Mouse (Mus musculus): ENCODE measurements around the gene Apc2. TPM values are rescaled to one million over a fixed set of nuclear protein-coding genes. Genes with fewer than 3 reads are reported as not detected.
"Not testable (repeated sequence)": the region's sequence is repeated elsewhere in the genome, so short reads cannot be mapped to it uniquely, and the experiment has no call there.

The Apc2 gene
- polyA plus RNA-seq, 1 experiment: 54.9 TPM

DNA sequence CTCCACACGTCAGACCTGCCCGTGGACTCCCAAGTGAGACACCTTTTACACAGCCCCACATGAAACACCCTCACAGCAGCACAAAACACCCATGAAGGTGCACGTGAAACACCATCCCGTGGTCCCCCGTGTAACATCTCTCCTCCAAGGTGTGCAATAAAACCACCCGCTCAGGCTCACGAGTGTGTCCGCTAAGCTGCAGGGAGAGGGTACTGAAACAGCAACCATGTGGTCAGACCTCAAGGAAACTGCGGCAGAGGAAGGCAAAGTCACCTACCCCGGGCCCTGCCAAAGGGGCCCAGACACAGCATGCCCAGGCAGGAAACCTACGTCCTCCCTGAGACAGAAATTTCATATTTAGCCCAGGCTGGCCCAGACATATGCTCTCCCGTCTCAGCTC is 40.5 kb downstream of the Apc2 start:
- no peaks in the 10 kb centered on the region for H3K4me1 ChIP-seq (ENCODE audit: control insufficient read depth, insufficient read depth, low read length)
- TF ChIP-seq CTCF (IDR thresholded peaks at IDR 0.05; ENCODE audit: extremely low read depth, insufficient read depth, low read length) (no peak), POLR2A (IDR thresholded peaks at IDR 0.05; ENCODE audit: extremely low read depth, insufficient read depth, low read length) (no peak)
- H3K4me3 ChIP-seq (ENCODE audit: insufficient read depth, low read length): no peak overlapping the region
- H3K27ac ChIP-seq (ENCODE audit: insufficient read depth, low read length): no peak overlapping the region

DNA sequence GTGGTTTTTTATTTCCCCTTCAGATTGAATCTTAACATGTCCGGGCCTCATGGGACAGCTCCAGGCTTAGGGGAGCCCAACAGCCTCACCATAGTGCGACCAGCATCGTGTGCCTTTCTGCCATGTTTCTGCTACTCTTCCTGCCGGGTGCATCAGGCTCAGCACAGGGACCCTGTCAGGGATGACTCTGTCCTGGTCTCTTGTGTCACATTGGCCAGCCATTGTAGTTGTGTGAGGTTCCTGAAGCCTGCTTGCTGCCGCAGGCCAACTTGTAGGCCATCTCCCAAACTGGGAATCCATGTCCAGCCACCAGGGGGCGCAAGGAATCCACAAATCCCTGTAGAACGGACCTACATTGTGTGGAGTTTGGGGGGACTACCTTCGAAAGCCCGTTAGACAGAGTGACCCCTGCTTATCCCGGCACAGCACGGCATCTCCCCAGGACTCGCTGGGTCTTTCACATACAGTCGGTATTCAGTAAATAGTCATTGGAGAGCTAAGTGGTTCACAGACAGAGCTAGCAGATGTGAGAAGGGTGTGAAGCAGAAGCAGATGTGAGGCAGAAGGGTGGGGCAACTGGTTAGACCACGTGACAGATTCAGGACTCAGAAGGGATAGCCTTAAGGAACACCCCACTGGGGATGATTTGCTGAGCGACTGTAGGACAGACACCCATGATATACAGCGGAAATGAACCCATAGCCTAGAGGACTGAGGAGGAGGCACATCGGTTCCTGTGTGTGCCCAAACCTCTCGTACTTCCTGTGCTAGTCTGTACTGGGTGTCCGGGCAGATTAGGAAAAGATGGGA is 44.4 kb downstream of the Apc2 start:
- H3K4me3 ChIP-seq (ENCODE audit: insufficient read depth, low read length): no peak overlapping the region
- H3K4me1 ChIP-seq (ENCODE audit: control insufficient read depth, insufficient read depth, low read length): peaks cover 2% of the 10 kb centered on the region; the same call in 1 of the 2 replicates
- no peak overlapping the region for H3K27ac ChIP-seq (ENCODE audit: insufficient read depth, low read length)
- TF ChIP-seq POLR2A (IDR thresholded peaks at IDR 0.05; ENCODE audit: extremely low read depth, insufficient read depth, low read length) (no peak), CTCF (IDR thresholded peaks at IDR 0.05; ENCODE audit: extremely low read depth, insufficient read depth, low read length) (peak; percentile 90)

DNA sequence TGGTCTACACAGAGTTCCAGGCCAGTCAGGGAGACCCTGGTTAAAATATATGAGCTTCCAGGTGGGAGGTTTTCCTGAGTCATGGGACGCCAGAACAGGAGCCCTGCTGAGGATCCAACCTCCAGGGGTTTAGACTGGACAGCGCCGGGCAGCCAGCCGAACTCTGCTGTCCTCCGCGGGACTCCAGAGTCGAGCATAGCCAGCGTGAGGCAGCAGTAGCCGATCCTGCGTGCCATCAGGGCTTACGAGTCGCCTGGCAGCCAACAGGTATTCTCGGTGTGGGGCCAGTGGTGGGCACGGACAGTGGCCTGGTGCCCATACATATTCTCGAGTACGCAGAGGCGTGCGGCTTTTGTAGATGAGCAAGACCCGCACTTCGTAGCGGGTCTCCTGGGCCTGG is 45.2 kb downstream of the Apc2 start:
- Histone ChIP-seq H3K4me3 (ENCODE audit: insufficient read depth, low read length) (no peak overlapping the region), H3K27ac (ENCODE audit: insufficient read depth, low read length) (no peak overlapping the region), H3K4me1 (ENCODE audit: control insufficient read depth, insufficient read depth, low read length) (peaks cover 2% of the 10 kb centered on the region; the same call in 1 of the 2 replicates)
- no peak for TF ChIP-seq CTCF (IDR thresholded peaks at IDR 0.05; ENCODE audit: extremely low read depth, insufficient read depth, low read length)
- TF ChIP-seq POLR2A (IDR thresholded peaks at IDR 0.05; ENCODE audit: extremely low read depth, insufficient read depth, low read length): no peak

GRCm38 (mm10) chr10:80341491-80342304 is 45.9 kb downstream of the Apc2 start:
- Histone ChIP-seq H3K4me3 (ENCODE audit: insufficient read depth, low read length) (no peak overlapping the region), H3K4me1 (ENCODE audit: control insufficient read depth, insufficient read depth, low read length) (peaks cover 2% of the 10 kb centered on the region; the same call in 1 of the 2 replicates), H3K27ac (ENCODE audit: insufficient read depth, low read length) (no peak overlapping the region)
- TF ChIP-seq POLR2A (IDR thresholded peaks at IDR 0.05; ENCODE audit: extremely low read depth, insufficient read depth, low read length): no peak
- no peak for TF ChIP-seq CTCF (IDR thresholded peaks at IDR 0.05; ENCODE audit: extremely low read depth, insufficient read depth, low read length)

- H3K27ac ChIP-seq (ENCODE audit: insufficient read depth, low read length): no peak overlapping the region
- no peak for TF ChIP-seq POLR2A (IDR thresholded peaks at IDR 0.05; ENCODE audit: extremely low read depth, insufficient read depth, low read length)
- no peak for TF ChIP-seq CTCF (IDR thresholded peaks at IDR 0.05; ENCODE audit: extremely low read depth, insufficient read depth, low read length)
- H3K4me3 ChIP-seq (ENCODE audit: insufficient read depth, low read length): no peak overlapping the region
- peaks cover 2% of the 10 kb centered on the region; the same call in 1 of the 2 replicates for H3K4me1 ChIP-seq (ENCODE audit: control insufficient read depth, insufficient read depth, low read length)
These were observed 46.5 kb downstream of the Apc2 start for GRCm38 (mm10) chr10:80342305-80342748.

DNA sequence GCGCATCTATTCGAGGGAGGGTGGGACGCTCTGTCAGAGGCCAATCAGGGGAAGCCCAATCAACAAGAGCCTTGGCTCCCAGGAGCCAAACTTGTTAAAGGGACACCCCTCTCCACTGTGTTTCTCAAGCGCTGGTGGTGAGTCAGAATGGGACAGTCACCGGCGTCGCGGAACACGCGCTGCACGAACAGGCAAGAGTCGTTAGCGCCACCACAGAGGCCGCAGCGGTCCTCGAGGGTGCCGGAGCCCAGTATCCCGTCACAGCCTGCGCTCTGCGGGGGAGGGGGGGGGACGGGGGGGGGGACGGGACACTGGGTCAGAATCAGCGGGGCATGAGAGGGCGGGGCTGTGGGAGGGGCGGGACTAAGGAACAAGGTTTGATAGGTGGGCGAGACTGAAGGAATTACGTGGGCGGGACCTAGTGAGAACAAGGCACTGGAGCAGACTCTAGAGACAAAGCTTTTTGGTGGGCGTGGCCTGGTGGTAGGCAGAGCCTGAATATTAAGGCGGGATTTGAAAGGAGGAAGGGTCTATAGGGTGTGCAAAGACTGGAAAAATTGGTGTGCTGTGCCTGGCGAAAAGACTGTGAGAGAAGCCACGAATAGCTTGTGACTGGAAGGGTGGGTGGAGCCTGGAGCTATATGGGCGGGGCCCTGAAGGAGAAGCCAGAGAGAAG is 47.1 kb downstream of the Apc2 start:
- TF ChIP-seq CTCF (IDR thresholded peaks at IDR 0.05; ENCODE audit: extremely low read depth, insufficient read depth, low read length): no peak
- Histone ChIP-seq H3K4me3 (ENCODE audit: insufficient read depth, low read length) (no peak overlapping the region), H3K4me1 (ENCODE audit: control insufficient read depth, insufficient read depth, low read length) (peaks cover 2% of the 10 kb centered on the region; the same call in 1 of the 2 replicates)

DNA sequence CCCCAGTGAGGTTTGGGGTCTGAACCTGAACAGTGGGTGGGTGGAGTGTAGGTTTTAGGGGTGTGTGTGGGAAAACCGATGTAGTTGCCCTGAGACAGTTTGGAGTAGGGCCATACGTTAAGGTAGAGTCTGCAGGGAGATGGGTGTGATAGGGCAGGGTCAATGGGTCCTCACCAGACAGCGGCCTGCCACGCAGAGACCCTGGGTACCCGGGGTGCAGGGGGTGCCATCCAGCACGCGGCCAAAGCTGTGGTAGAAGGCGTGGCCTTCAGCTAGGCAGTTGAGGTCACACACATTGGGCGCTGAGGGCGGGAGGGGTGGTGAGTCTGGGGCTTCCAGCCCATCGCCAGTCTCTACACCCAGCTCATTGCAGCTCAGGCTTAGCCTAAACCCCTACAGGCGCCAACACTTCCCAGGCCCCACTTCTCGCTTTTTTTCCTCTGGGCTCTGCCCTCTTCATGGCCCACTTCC is 47.7 kb downstream of the Apc2 start:
- no peak for TF ChIP-seq CTCF (IDR thresholded peaks at IDR 0.05; ENCODE audit: extremely low read depth, insufficient read depth, low read length)
- no peak for TF ChIP-seq POLR2A (IDR thresholded peaks at IDR 0.05; ENCODE audit: extremely low read depth, insufficient read depth, low read length)
- Histone ChIP-seq H3K4me1 (ENCODE audit: control insufficient read depth, insufficient read depth, low read length) (peaks cover 2% of the 10 kb centered on the region; the same call in 1 of the 2 replicates), H3K4me3 (ENCODE audit: insufficient read depth, low read length) (no peak overlapping the region), H3K27ac (ENCODE audit: insufficient read depth, low read length) (no peak overlapping the region)

More for the DNA sequence above, 47.1 kb downstream of the Apc2 start:
- H3K27ac ChIP-seq (ENCODE audit: insufficient read depth, low read length): no peak overlapping the region

DNA sequence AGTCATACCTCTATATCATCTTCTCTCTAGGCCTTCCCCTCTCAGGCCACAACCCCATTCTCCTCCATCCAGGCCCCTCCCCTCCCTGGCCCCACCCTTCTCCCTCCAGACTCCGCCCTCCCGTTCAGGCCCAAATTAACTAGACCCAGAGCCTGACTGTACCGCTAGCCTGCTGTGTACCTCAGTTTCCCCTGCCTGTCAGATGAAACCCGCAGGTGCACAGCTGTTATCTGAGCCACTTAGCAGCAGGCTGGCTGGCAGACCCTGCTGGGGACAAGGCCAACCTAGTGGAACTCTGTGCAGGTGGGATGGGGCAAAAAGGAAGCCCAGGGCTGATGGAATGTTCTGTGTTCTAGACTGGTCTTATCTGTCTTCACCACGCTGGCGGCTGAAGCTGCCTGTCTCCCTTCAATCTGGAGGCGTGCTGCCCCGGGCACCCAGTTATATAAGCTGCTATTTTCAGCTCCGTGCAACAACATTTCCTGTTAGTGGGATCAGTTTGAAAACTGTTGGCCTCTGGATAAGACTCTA is 48.4 kb downstream of the Apc2 start:
- H3K4me3 ChIP-seq (ENCODE audit: insufficient read depth, low read length): no peak overlapping the region
- TF ChIP-seq POLR2A (IDR thresholded peaks at IDR 0.05; ENCODE audit: extremely low read depth, insufficient read depth, low read length): no peak
- TF ChIP-seq CTCF (IDR thresholded peaks at IDR 0.05; ENCODE audit: extremely low read depth, insufficient read depth, low read length): no peak
- no peak overlapping the region; the same call in 1 of the 2 replicates for H3K27ac ChIP-seq (ENCODE audit: insufficient read depth, low read length)
- H3K4me1 ChIP-seq (ENCODE audit: control insufficient read depth, insufficient read depth, low read length): peaks cover 2% of the 10 kb centered on the region; the same call in 1 of the 2 replicates

GRCm38 (mm10) chr10:80345122-80345521 is 49.3 kb downstream of the Apc2 start:
- Histone ChIP-seq H3K4me3 (ENCODE audit: insufficient read depth, low read length) (no peak overlapping the region), H3K27ac (ENCODE audit: insufficient read depth, low read length) (no peak overlapping the region), H3K4me1 (ENCODE audit: control insufficient read depth, insufficient read depth, low read length) (peaks cover 2% of the 10 kb centered on the region; the same call in 1 of the 2 replicates)
- TF ChIP-seq CTCF (IDR thresholded peaks at IDR 0.05; ENCODE audit: extremely low read depth, insufficient read depth, low read length) (no peak), POLR2A (IDR thresholded peaks at IDR 0.05; ENCODE audit: extremely low read depth, insufficient read depth, low read length) (no peak)

DNA sequence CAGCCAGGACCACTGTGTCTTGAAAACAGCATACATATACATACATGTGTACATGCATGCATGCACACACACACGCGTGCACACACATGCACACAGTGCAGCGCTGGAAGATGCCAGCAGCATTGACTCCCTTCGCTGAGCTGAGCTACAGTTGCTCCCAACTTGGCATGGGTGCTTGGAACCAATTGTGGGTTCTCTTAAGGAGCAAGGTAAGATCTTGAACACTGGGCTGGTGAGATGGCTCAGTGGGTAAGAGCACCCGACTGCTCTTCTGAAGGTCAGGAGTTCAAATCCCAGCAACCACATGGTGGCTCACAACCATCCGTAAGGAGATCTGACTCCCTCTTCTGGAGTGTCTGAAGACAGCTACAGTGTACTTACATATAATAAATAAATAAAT is 50.2 kb downstream of the Apc2 start:
- H3K4me1 ChIP-seq (ENCODE audit: control insufficient read depth, insufficient read depth, low read length); H3K27ac ChIP-seq (ENCODE audit: insufficient read depth, low read length); H3K4me3 ChIP-seq (ENCODE audit: insufficient read depth, low read length): not testable (repeated sequence)

Measured in cortical plate, adult 2 months (tissue).